Mouse (Mus musculus) spleen, postnatal 4 days (tissue): Measurements from ENCODE around the gene Acsf3.

Experiments used
- DNase-seq, 2 experiments: peaks; one replicate each; pipeline ENCODE4 v3.0.0; 2022; ENCODE audit warnings: low spot score in 2 of 2

Acsf3 gene

GRCm38 (mm10) chr8:122775285-122776155 is at the start of gene Acsf3:
Gene Acsf3 (plus strand): TSS chr8:122775486.
- peak; percentile 68 to 88 for DNase-seq

GRCm38 (mm10) chr8:122726789-122727188 is 48.5 kb upstream of the Acsf3 start:
- DNase-seq: no peak

GRCm38 (mm10) chr8:122727412-122727811 is 47.9 kb upstream of the Acsf3 start:
- DNase-seq: no peak

- no peak for DNase-seq
Measured at GRCm38 (mm10) chr8:122728630-122729029, 46.7 kb upstream of the Acsf3 start.

GRCm38 (mm10) chr8:122735110-122735509 is 40.2 kb upstream of the Acsf3 start:
- DNase-seq: no peak

- peak in 1 of 2 experiments; percentile 39 for DNase-seq
Measured at GRCm38 (mm10) chr8:122735542-122736473, 39.5 kb upstream of the Acsf3 start.

GRCm38 (mm10) chr8:122736623-122737022 is 38.7 kb upstream of the Acsf3 start:
- no peak for DNase-seq

- peak in 1 of 2 experiments; percentile 41 for DNase-seq
Measured at GRCm38 (mm10) chr8:122737071-122737470, 38.2 kb upstream of the Acsf3 start.

- no peak for DNase-seq
Measured at GRCm38 (mm10) chr8:122737886-122738285, 37.4 kb upstream of the Acsf3 start.

- peak; percentile 76 to 87 for DNase-seq
Measured at GRCm38 (mm10) chr8:122739102-122739725, 36.1 kb upstream of the Acsf3 start.

GRCm38 (mm10) chr8:122742471-122742870 is 32.8 kb upstream of the Acsf3 start:
- no peak for DNase-seq

- no peak for DNase-seq
Measured at GRCm38 (mm10) chr8:122745022-122745749, 30.1 kb upstream of the Acsf3 start.

- no peak for DNase-seq
Measured at GRCm38 (mm10) chr8:122745750-122746275, 29.5 kb upstream of the Acsf3 start.

- DNase-seq: no peak
Measured at GRCm38 (mm10) chr8:122746439-122746838, 28.8 kb upstream of the Acsf3 start.

GRCm38 (mm10) chr8:122747825-122748224 is 27.5 kb upstream of the Acsf3 start:
- no peak for DNase-seq

GRCm38 (mm10) chr8:122749333-122749958 is 25.8 kb upstream of the Acsf3 start:
- DNase-seq: no peak

- no peak for DNase-seq
Measured at GRCm38 (mm10) chr8:122751342-122751741, 23.9 kb upstream of the Acsf3 start.

GRCm38 (mm10) chr8:122752111-122752721 is 23.1 kb upstream of the Acsf3 start:
- no peak for DNase-seq

- no peak for DNase-seq
Measured at GRCm38 (mm10) chr8:122758597-122758996, 16.7 kb upstream of the Acsf3 start.

GRCm38 (mm10) chr8:122760116-122760515 is 15.2 kb upstream of the Acsf3 start:
- no peak for DNase-seq
